Mouse (Mus musculus) frontal cortex, adult 2 months (tissue): ENCODE results near the gene Phactr4. TPM values are rescaled to one million over a fixed set of nuclear protein-coding genes. Genes with fewer than 3 reads are reported as not detected.
A peak's percentile ranks its signal among the peaks of the same experiment; 100 is the strongest.

Experiments used
- DNase-seq, 2 experiments: peaks; one replicate each; pipeline ENCODE4 v3.0.0; 2022; ENCODE audit warnings: low spot score in 1 of 2; ENCODE audit errors: extremely low spot score in 1 of 2
- polyA plus RNA-seq: library from polyadenylated mRNA; depleted of rRNA; stranded (reverse); fragments of >200 nt; gene quantifications from 2 replicates; pipeline ENCODE4 v1.2.3, GENCODE M21; 2012

Gene Phactr4
- polyA plus RNA-seq, 1 experiment: 6.3 TPM

- DNase-seq: no peak
Observed at GRCm38 (mm10) chr4:132380965-132381616, 41.2 kb downstream of the Phactr4 start.

GRCm38 (mm10) chr4:132373820-132374219 is 48.5 kb downstream of the Phactr4 start:
- DNase-seq: no peak

- DNase-seq: no peak
Observed at GRCm38 (mm10) chr4:132369953-132370750, 52.1 kb downstream of the Phactr4 start.

GRCm38 (mm10) chr4:132367480-132368201 is 54.6 kb downstream of the Phactr4 start:
- no peak for DNase-seq

- DNase-seq: no peak
Observed at GRCm38 (mm10) chr4:132365450-132366060, 56.7 kb downstream of the Phactr4 start.

GRCm38 (mm10) chr4:132363487-132363886 is 58.8 kb downstream of the Phactr4 start:
- no peak for DNase-seq

- no peak for DNase-seq
Observed at GRCm38 (mm10) chr4:132359510-132359909, 62.8 kb downstream of the Phactr4 start.

GRCm38 (mm10) chr4:132356170-132356569 is 66.1 kb downstream of the Phactr4 start:
- DNase-seq: peak in 1 of 2 experiments; percentile 28

- DNase-seq: no peak
Observed at GRCm38 (mm10) chr4:132355403-132355802, 66.9 kb downstream of the Phactr4 start.

- no peak for DNase-seq
Observed at GRCm38 (mm10) chr4:132354571-132354970, 67.7 kb downstream of the Phactr4 start.

- peak; percentile 80 to 93 for DNase-seq
Observed at GRCm38 (mm10) chr4:132353481-132353885, 68.8 kb downstream of the Phactr4 start, which contains the start of gene Rcc1. Gene Rcc1 (minus strand): TSS chr4:132353605.

GRCm38 (mm10) chr4:132352739-132353138 is 69.5 kb downstream of the Phactr4 start:
- DNase-seq: no peak

- DNase-seq: no peak
Observed at GRCm38 (mm10) chr4:132351401-132351800, 70.9 kb downstream of the Phactr4 start.

- DNase-seq: no peak
Observed at GRCm38 (mm10) chr4:132350854-132351253, 71.4 kb downstream of the Phactr4 start.

- no peak for DNase-seq
Observed at GRCm38 (mm10) chr4:132350123-132350740, 72.1 kb downstream of the Phactr4 start.

GRCm38 (mm10) chr4:132349495-132350122 is 72.7 kb downstream of the Phactr4 start:
- DNase-seq: no peak

- no peak for DNase-seq
Observed at GRCm38 (mm10) chr4:132346661-132347060, 75.6 kb downstream of the Phactr4 start.

- no peak for DNase-seq
Observed at GRCm38 (mm10) chr4:132346261-132346660, 76.0 kb downstream of the Phactr4 start.

- no peak for DNase-seq
Observed at GRCm38 (mm10) chr4:132345843-132346212, 76.5 kb downstream of the Phactr4 start.
